Mouse (Mus musculus) hindbrain, embryonic 15.5 days (tissue): Measurements from ENCODE around the gene Slc25a25. TPM values are rescaled to one million over a fixed set of nuclear protein-coding genes. Genes with fewer than 3 reads are reported as not detected.
"Not testable (repeated sequence)": the region's sequence is repeated elsewhere in the genome, so short reads cannot be mapped to it uniquely, and the experiment has no call there.

Experiments
- ATAC-seq: fragments of 200-750 bp; cut with Nextera tagmentation; 2 replicates; pipeline ENCODE4 v1.8.0; 2017; ENCODE audit warnings: low read depth, moderate number of reproducible peaks, moderate TSS enrichment; ENCODE audit not compliant: low FRiP score
- H3K27ac ChIP-seq: fragments of 300-500 bp; sonication (generic); replicated peaks from 2 replicates; pipeline ENCODE4 v1.5.1; 2015; ENCODE audit warnings: mild to moderate bottlenecking, inconsistent platforms
- H3K27me3 ChIP-seq: fragments of 300-500 bp; sonication (generic); 2 replicates; pipeline ENCODE4 v1.6.1; 2015; ENCODE audit warnings: control low read depth, inconsistent platforms
- H3K36me3 ChIP-seq: fragments of 300-500 bp; sonication (generic); 2 replicates; pipeline ENCODE4 v1.6.1; 2015; ENCODE audit warnings: control low read depth, inconsistent platforms
- H3K4me1 ChIP-seq: fragments of 300-500 bp; sonication (generic); replicated peaks from 2 replicates; pipeline ENCODE4 v1.6.1; 2015; ENCODE audit warnings: control low read depth, inconsistent platforms
- H3K4me2 ChIP-seq: fragments of 300-500 bp; sonication (generic); 2 replicates; pipeline ENCODE4 v1.6.1; 2015; ENCODE audit warnings: moderate library complexity, mild to moderate bottlenecking, inconsistent platforms
- H3K4me3 ChIP-seq: fragments of 300-500 bp; sonication (generic); 2 replicates; pipeline ENCODE4 v1.5.1; 2015; ENCODE audit warnings: mild to moderate bottlenecking, inconsistent platforms
- H3K9ac ChIP-seq: fragments of 300-500 bp; sonication (generic); 2 replicates; pipeline ENCODE4 v1.6.1; 2015; ENCODE audit warnings: inconsistent platforms
- H3K9me3 ChIP-seq: fragments of 300-500 bp; sonication (generic); 2 replicates; pipeline ENCODE4 v1.6.1; 2016; ENCODE audit warnings: control low read depth, inconsistent platforms
- WGBS: fragments of 180-500 bp; shearing (Covaris S2); methylation state at CpG from one replicate; pipeline ENCODE4 v1.1.7; 2015; 5-methylcytosine and 5-hydroxymethylcytosine counted together
- polyA plus RNA-seq: library from polyadenylated mRNA; unstranded; fragments of >200 nt; fragmentation: Nextera tagmentation; extraction: Ambion mirVana; gene quantifications from 2 replicates; pipeline ENCODE4 v1.2.1, GENCODE M21; 2015

Slc25a25 gene
- polyA plus RNA-seq, 1 experiment from 2014 or later, result 54.4 TPM

DNA sequence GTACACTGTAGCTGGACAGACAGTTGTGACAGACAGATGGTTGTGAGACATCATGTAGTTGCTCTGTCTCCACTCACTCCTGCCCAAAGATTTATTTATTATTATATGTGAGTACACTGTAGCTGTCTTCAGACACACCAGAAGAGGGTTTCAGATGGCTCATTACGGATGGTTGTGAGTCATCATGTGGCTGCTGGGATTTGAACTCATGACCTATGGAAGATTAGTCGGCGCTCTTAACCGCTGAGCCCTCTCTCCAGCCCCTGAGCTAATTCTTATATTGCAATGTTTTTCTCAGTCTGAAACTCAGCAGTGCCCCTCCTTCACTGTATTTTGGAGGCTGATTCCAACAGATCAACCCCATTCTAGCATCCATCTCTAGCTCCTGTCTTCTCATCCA lies 34.5 kb upstream of the Slc25a25 start:
- Histone ChIP-seq H3K9me3 (no peaks in the 10 kb centered on the region), H3K27ac (no peak overlapping the region), H3K4me3 (no peak overlapping the region), H3K36me3 (no peaks in the 10 kb centered on the region), H3K4me2 (no peak overlapping the region), H3K4me1 (no peaks in the 10 kb centered on the region), H3K9ac (no peak overlapping the region), H3K27me3 (no peaks in the 10 kb centered on the region)
- WGBS, result 92% methylated on average over 4 of the region's 4 CpGs
- ATAC-seq, result no peak

- H3K9ac ChIP-seq, result no peak overlapping the region
- H3K27ac ChIP-seq, result no peak overlapping the region
- H3K4me2 ChIP-seq, result no peak overlapping the region
- no peaks in the 10 kb centered on the region for H3K4me1 ChIP-seq
- 82% methylated on average over 6 of the region's 6 CpGs for WGBS
- no peaks in the 10 kb centered on the region for H3K36me3 ChIP-seq
- H3K9me3 ChIP-seq, result no peaks in the 10 kb centered on the region
- no peaks in the 10 kb centered on the region for H3K27me3 ChIP-seq
- H3K4me3 ChIP-seq, result no peak overlapping the region
- no peak for ATAC-seq
Measured at GRCm38 (mm10) chr2:32484933-32485332, 33.7 kb upstream of the Slc25a25 start.

- Histone ChIP-seq H3K27ac (no peak overlapping the region), H3K9me3 (no peaks in the 10 kb centered on the region), H3K36me3 (no peaks in the 10 kb centered on the region), H3K27me3 (no peaks in the 10 kb centered on the region), H3K9ac (no peak overlapping the region), H3K4me1 (no peaks in the 10 kb centered on the region), H3K4me2 (no peak overlapping the region), H3K4me3 (no peak overlapping the region)
- 80% methylated on average over 8 of the region's 9 CpGs for WGBS
- no peak for ATAC-seq
Measured at GRCm38 (mm10) chr2:32483179-32483875, 32.1 kb upstream of the Slc25a25 start.

- Histone ChIP-seq H3K4me3 (no peak overlapping the region), H3K27ac (no peak overlapping the region), H3K4me2 (no peak overlapping the region), H3K36me3 (no peaks in the 10 kb centered on the region), H3K27me3 (no peaks in the 10 kb centered on the region), H3K9me3 (no peaks in the 10 kb centered on the region), H3K9ac (no peak overlapping the region), H3K4me1 (no peaks in the 10 kb centered on the region)
- 93% methylated on average over 8 of the region's 8 CpGs for WGBS
- no peak for ATAC-seq
Measured at GRCm38 (mm10) chr2:32482351-32482750, 31.1 kb upstream of the Slc25a25 start.

- WGBS, result 87% methylated on average over 5 of the region's 9 CpGs
Measured at GRCm38 (mm10) chr2:32475361-32475760, 24.1 kb upstream of the Slc25a25 start.

GRCm38 (mm10) chr2:32471681-32472061 lies 20.4 kb upstream of the Slc25a25 start:
- 87% methylated on average over 6 of the region's 6 CpGs for WGBS
- no peaks in the 10 kb centered on the region for H3K27me3 ChIP-seq
- no peak overlapping the region for H3K4me2 ChIP-seq
- no peaks in the 10 kb centered on the region for H3K9me3 ChIP-seq
- no peaks in the 10 kb centered on the region for H3K4me1 ChIP-seq
- no peak overlapping the region for H3K4me3 ChIP-seq
- no peak overlapping the region for H3K9ac ChIP-seq
- ATAC-seq, result no peak
- no peaks in the 10 kb centered on the region for H3K36me3 ChIP-seq
- H3K27ac ChIP-seq, result no peak overlapping the region

More at GRCm38 (mm10) chr2:32475361-32475760, 24.1 kb upstream of the Slc25a25 start:
- not testable (repeated sequence) for H3K9me3 ChIP-seq, ATAC-seq, H3K4me1 ChIP-seq, H3K36me3 ChIP-seq, H3K27ac ChIP-seq, H3K27me3 ChIP-seq, H3K4me3 ChIP-seq, H3K4me2 ChIP-seq, H3K9ac ChIP-seq

DNA sequence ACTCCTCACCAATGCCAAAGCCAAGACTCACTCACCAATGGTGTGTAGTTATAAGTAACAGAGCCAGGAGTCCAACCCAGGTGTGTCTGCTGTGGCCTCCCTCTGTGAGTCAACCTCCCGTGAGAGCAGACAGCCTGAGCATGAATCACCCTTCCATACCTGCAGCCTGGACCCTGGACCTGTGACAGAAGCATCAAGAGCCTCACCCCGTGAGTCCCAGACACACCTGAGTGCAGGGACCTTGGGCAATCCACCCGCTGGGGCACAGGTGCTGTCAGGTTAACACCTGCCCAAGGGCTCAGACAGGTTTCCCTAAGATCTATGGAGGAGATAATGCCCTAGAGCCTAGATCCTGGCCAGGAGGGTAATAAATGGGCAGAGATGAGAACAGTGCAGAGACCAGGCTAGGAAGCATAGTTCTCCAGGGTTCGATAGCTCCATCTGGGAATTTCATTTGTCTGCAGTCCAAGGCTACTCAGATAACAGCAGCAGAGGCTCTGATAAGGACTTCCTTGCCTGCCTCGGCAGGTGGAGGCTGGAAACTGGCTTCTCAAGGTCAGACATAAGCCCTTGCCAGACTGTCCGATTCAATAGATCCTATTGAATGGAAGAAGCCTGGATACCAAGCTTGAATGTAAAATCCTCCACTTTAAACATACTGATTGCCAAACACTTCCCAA lies 19.9 kb upstream of the Slc25a25 start:
- Histone ChIP-seq H3K9ac (no peak overlapping the region), H3K36me3 (no peaks in the 10 kb centered on the region), H3K4me2 (no peak overlapping the region), H3K27ac (no peak overlapping the region), H3K27me3 (no peaks in the 10 kb centered on the region), H3K4me1 (no peaks in the 10 kb centered on the region), H3K4me3 (no peak overlapping the region), H3K9me3 (no peaks in the 10 kb centered on the region)
- WGBS, result 92% methylated on average over 6 of the region's 6 CpGs
- ATAC-seq, result no peak

GRCm38 (mm10) chr2:32464212-32464891 lies 13.1 kb upstream of the Slc25a25 start:
- no peak overlapping the region for H3K4me3 ChIP-seq
- no peak overlapping the region for H3K9ac ChIP-seq
- no peak overlapping the region for H3K27ac ChIP-seq
- 72% methylated on average over 6 of the region's 6 CpGs for WGBS
- H3K27me3 ChIP-seq, result no peaks in the 10 kb centered on the region
- no peak for ATAC-seq
- no peak overlapping the region for H3K4me2 ChIP-seq
- no peaks in the 10 kb centered on the region for H3K9me3 ChIP-seq
- no peaks in the 10 kb centered on the region for H3K36me3 ChIP-seq
- no peaks in the 10 kb centered on the region for H3K4me1 ChIP-seq

GRCm38 (mm10) chr2:32463773-32464172 lies 12.5 kb upstream of the Slc25a25 start:
- no peak overlapping the region for H3K4me3 ChIP-seq
- no peaks in the 10 kb centered on the region for H3K27me3 ChIP-seq
- no peaks in the 10 kb centered on the region for H3K9me3 ChIP-seq
- no peaks in the 10 kb centered on the region for H3K36me3 ChIP-seq
- H3K9ac ChIP-seq, result no peak overlapping the region
- H3K4me1 ChIP-seq, result no peaks in the 10 kb centered on the region
- 68% methylated on average over 2 of the region's 2 CpGs for WGBS
- no peak overlapping the region for H3K27ac ChIP-seq
- ATAC-seq, result no peak
- H3K4me2 ChIP-seq, result no peak overlapping the region

- no peaks in the 10 kb centered on the region for H3K27me3 ChIP-seq
- no peak overlapping the region for H3K4me2 ChIP-seq
- WGBS, result 93% methylated on average over 2 of the region's 2 CpGs
- H3K9ac ChIP-seq, result no peak overlapping the region
- peaks cover 4% of the 10 kb centered on the region; the same call in 1 of the 2 replicates for H3K36me3 ChIP-seq
- H3K4me1 ChIP-seq, result no peaks in the 10 kb centered on the region
- no peak overlapping the region for H3K4me3 ChIP-seq
- H3K9me3 ChIP-seq, result no peaks in the 10 kb centered on the region
- ATAC-seq, result no peak
- H3K27ac ChIP-seq, result no peak overlapping the region
Measured at GRCm38 (mm10) chr2:32459657-32460056, 8.4 kb upstream of the Slc25a25 start.

- H3K4me1 ChIP-seq, result peaks cover 6% of the 10 kb centered on the region
- 85% methylated on average over 2 of the region's 2 CpGs for WGBS
- no peak overlapping the region for H3K9ac ChIP-seq
- ATAC-seq, result no peak
- H3K27me3 ChIP-seq, result no peaks in the 10 kb centered on the region
- H3K4me3 ChIP-seq, result no peak overlapping the region
- peaks cover 4% of the 10 kb centered on the region; the same call in 1 of the 2 replicates for H3K36me3 ChIP-seq
- no peaks in the 10 kb centered on the region for H3K9me3 ChIP-seq
- H3K27ac ChIP-seq, result no peak overlapping the region
- no peak overlapping the region for H3K4me2 ChIP-seq
Measured at GRCm38 (mm10) chr2:32458300-32458699, 7.1 kb upstream of the Slc25a25 start.

DNA sequence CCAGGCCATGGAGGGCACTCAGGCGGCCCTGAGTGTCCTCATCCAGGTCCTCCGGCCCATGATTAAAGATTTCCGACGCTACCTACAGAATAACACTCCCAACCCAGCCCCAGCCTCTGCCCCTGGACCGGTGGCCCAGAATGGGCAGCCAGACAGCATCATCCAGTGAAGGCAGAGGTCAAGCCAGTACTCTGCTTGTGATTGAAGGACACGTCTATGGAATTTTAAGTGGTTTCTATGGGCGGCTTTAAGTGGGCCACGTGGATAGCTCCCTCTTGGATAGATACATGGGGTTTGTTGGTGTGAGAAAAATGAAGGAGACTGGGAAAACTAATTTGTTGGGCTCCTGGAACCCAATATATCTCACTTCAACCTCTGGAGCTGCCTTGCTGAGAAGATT lies 3.9 kb upstream of the Slc25a25 start:
- no peak for ATAC-seq
- Histone ChIP-seq H3K36me3 (peaks cover 4% of the 10 kb centered on the region; the same call in 1 of the 2 replicates), H3K27me3 (no peaks in the 10 kb centered on the region), H3K4me1 (peaks cover 26% of the 10 kb centered on the region), H3K9me3 (no peaks in the 10 kb centered on the region), H3K27ac (no peak overlapping the region), H3K9ac (no peak overlapping the region), H3K4me3 (no peak overlapping the region), H3K4me2 (no peak overlapping the region)
- 91% methylated on average over 8 of the region's 8 CpGs for WGBS
